Mouse (Mus musculus) lung, postnatal 4 days (tissue): ENCODE data around the gene Fzd9.
"Not testable (repeated sequence)": the region's sequence is repeated elsewhere in the genome, so short reads cannot be mapped to it uniquely, and the experiment has no call there.

Source experiments
- DNase-seq, 2 experiments: peaks; one replicate each; pipeline ENCODE4 v3.0.0; 2021

Fzd9 gene

GRCm38 (mm10) chr5:135247337-135247736 is 3.7 kb downstream of the Fzd9 start:
- DNase-seq, result no peak

- no peak for DNase-seq
These were observed 4.5 kb downstream of the Fzd9 start for GRCm38 (mm10) chr5:135246531-135246930.

- no peak for DNase-seq
These were observed 7.9 kb downstream of the Fzd9 start for GRCm38 (mm10) chr5:135243166-135243565.

- DNase-seq, result no peak
These were observed 8.4 kb downstream of the Fzd9 start for GRCm38 (mm10) chr5:135242608-135243007.

- DNase-seq, result no peak
These were observed 8.9 kb downstream of the Fzd9 start for GRCm38 (mm10) chr5:135242136-135242535.

- DNase-seq, result no peak
These were observed 9.6 kb downstream of the Fzd9 start for GRCm38 (mm10) chr5:135241474-135241873.

GRCm38 (mm10) chr5:135238832-135239231 is 12.2 kb downstream of the Fzd9 start:
- DNase-seq, result no peak

GRCm38 (mm10) chr5:135236571-135236970 is 14.5 kb downstream of the Fzd9 start:
- peak in 1 of 2 experiments; percentile 62 for DNase-seq

GRCm38 (mm10) chr5:135233166-135233920 is 17.7 kb downstream of the Fzd9 start:
- no peak for DNase-seq

- no peak for DNase-seq
These were observed 20.8 kb downstream of the Fzd9 start for GRCm38 (mm10) chr5:135230186-135230585.

- not testable (repeated sequence) for DNase-seq
These were observed 25.2 kb downstream of the Fzd9 start for GRCm38 (mm10) chr5:135225879-135226278.

GRCm38 (mm10) chr5:135224169-135224568 is 26.9 kb downstream of the Fzd9 start:
- no peak for DNase-seq

GRCm38 (mm10) chr5:135222066-135222465 is 29.0 kb downstream of the Fzd9 start:
- DNase-seq, result no peak

GRCm38 (mm10) chr5:135220941-135221340 is 30.1 kb downstream of the Fzd9 start:
- DNase-seq, result no peak

GRCm38 (mm10) chr5:135216871-135217270 is 34.2 kb downstream of the Fzd9 start:
- DNase-seq, result no peak

GRCm38 (mm10) chr5:135208197-135208596 is 42.8 kb downstream of the Fzd9 start:
- DNase-seq, result no peak

- DNase-seq, result no peak
These were observed 48.3 kb downstream of the Fzd9 start for GRCm38 (mm10) chr5:135202763-135203162.
